Mouse (Mus musculus): Measurements from ENCODE around the gene Rab38.

Gene Rab38

GRCm38 (mm10) chr7:88429786-88430691 is at the start of gene Rab38:
Gene Rab38, plus strand, starts transcription at chr7:88430273.
- DNase-seq, result peak; percentile 19 to 29

- DNase-seq, result no peak
Measured at GRCm38 (mm10) chr7:88394568-88394967, 35.5 kb upstream of the Rab38 start.

GRCm38 (mm10) chr7:88395745-88396144 is 34.3 kb upstream of the Rab38 start:
- no peak for DNase-seq

- no peak for DNase-seq
Measured at GRCm38 (mm10) chr7:88405311-88405710, 24.8 kb upstream of the Rab38 start.

GRCm38 (mm10) chr7:88406466-88406865 is 23.6 kb upstream of the Rab38 start:
- DNase-seq, result no peak

GRCm38 (mm10) chr7:88421821-88422220 is 8.3 kb upstream of the Rab38 start:
- no peak for DNase-seq

- DNase-seq, result no peak
Measured at GRCm38 (mm10) chr7:88423889-88424288, 6.2 kb upstream of the Rab38 start.

GRCm38 (mm10) chr7:88425744-88426143 is 4.3 kb upstream of the Rab38 start:
- DNase-seq, result no peak

- DNase-seq, result no peak
Measured at GRCm38 (mm10) chr7:88427484-88427883, 2.6 kb upstream of the Rab38 start.

GRCm38 (mm10) chr7:88430692-88431084 is 615 bp downstream of the Rab38 start:
- DNase-seq, result no peak

- DNase-seq, result no peak
Measured at GRCm38 (mm10) chr7:88440301-88440700, 10.2 kb downstream of the Rab38 start.

- no peak for DNase-seq
Measured at GRCm38 (mm10) chr7:88442649-88443048, 12.6 kb downstream of the Rab38 start.

- DNase-seq, result no peak
Measured at GRCm38 (mm10) chr7:88443435-88443834, 13.4 kb downstream of the Rab38 start.

- DNase-seq, result no peak
Measured at GRCm38 (mm10) chr7:88445320-88445903, 15.3 kb downstream of the Rab38 start.

- DNase-seq, result no peak
Measured at GRCm38 (mm10) chr7:88453234-88453633, 23.2 kb downstream of the Rab38 start.

- DNase-seq, result no peak
Measured at GRCm38 (mm10) chr7:88457827-88458226, 27.8 kb downstream of the Rab38 start.

GRCm38 (mm10) chr7:88467754-88468153 is 37.7 kb downstream of the Rab38 start:
- DNase-seq, result no peak

GRCm38 (mm10) chr7:88482110-88482619 is 52.1 kb downstream of the Rab38 start:
- no peak for DNase-seq

- no peak for DNase-seq
Measured at GRCm38 (mm10) chr7:88482628-88483027, 52.6 kb downstream of the Rab38 start.

- no peak for DNase-seq
Measured at GRCm38 (mm10) chr7:88491020-88491419, 60.9 kb downstream of the Rab38 start.

GRCm38 (mm10) chr7:88502217-88502817 is 72.2 kb downstream of the Rab38 start:
- DNase-seq, result no peak

- DNase-seq, result no peak
Measured at GRCm38 (mm10) chr7:88509748-88510147, 79.7 kb downstream of the Rab38 start.

GRCm38 (mm10) chr7:88522481-88522880 is 92.4 kb downstream of the Rab38 start:
- no peak for DNase-seq
